Mouse (Mus musculus) cortical plate, adult 2 months (tissue): ENCODE data around the gene Btrc.

Experiments used
- CTCF ChIP-seq: fragments of 200-500 bp; IDR thresholded peaks from 2 replicates; pipeline ENCODE4 v1.5.1; 2011; ENCODE audit warnings: mild to moderate bottlenecking, control low read depth, low read length; ENCODE audit not compliant: insufficient read depth; ENCODE audit errors: extremely low read depth
- POLR2A ChIP-seq: fragments of 200-500 bp; IDR thresholded peaks from 2 replicates; pipeline ENCODE4 v1.6.1; 2011; ENCODE audit warnings: mild to moderate bottlenecking, low read length, control low read depth; ENCODE audit not compliant: insufficient read depth; ENCODE audit errors: extremely low read depth

- no peak for TF ChIP-seq CTCF
- TF ChIP-seq POLR2A = no peak
Measured at GRCm38 (mm10) chr19:45394078-45394477, 30.5 kb downstream of the Btrc start.
